Mouse (Mus musculus) fat pad, adult 2 months (tissue): Measurements from ENCODE around the gene Lad1.

ENCODE experiments used
- DNase-seq: peaks from one replicate; pipeline ENCODE4 v3.0.0-alpha.2; 2011; ENCODE audit warnings: low read depth, low spot score; ENCODE audit errors: extremely low read depth

Gene Lad1

GRCm38 (mm10) chr1:135800192-135800950 is 18.0 kb upstream of the Lad1 start:
- no peak for DNase-seq

- no peak for DNase-seq
These were observed 10.9 kb upstream of the Lad1 start for GRCm38 (mm10) chr1:135807546-135807945.

GRCm38 (mm10) chr1:135810180-135810579 is 8.2 kb upstream of the Lad1 start:
- no peak for DNase-seq

- no peak for DNase-seq
These were observed 7.3 kb upstream of the Lad1 start for GRCm38 (mm10) chr1:135811016-135811646.

GRCm38 (mm10) chr1:135812205-135812604 is 6.2 kb upstream of the Lad1 start:
- DNase-seq, result no peak

- no peak for DNase-seq
These were observed 5.8 kb upstream of the Lad1 start for GRCm38 (mm10) chr1:135812618-135813017.

- no peak for DNase-seq
These were observed 5.3 kb upstream of the Lad1 start for GRCm38 (mm10) chr1:135813071-135813470.

- no peak for DNase-seq
These were observed 4.6 kb upstream of the Lad1 start for GRCm38 (mm10) chr1:135813687-135814395.

- no peak for DNase-seq
These were observed 3.9 kb upstream of the Lad1 start for GRCm38 (mm10) chr1:135814531-135814930.

- DNase-seq, result no peak
These were observed 803 bp upstream of the Lad1 start for GRCm38 (mm10) chr1:135817595-135817994.

- no peak for DNase-seq
These were observed 1.7 kb downstream of the Lad1 start for GRCm38 (mm10) chr1:135820071-135820470.

- DNase-seq, result peak; percentile 57
These were observed 2.5 kb downstream of the Lad1 start for GRCm38 (mm10) chr1:135820736-135821364.

GRCm38 (mm10) chr1:135821780-135822179 is 3.4 kb downstream of the Lad1 start:
- DNase-seq, result no peak

GRCm38 (mm10) chr1:135828918-135829317 is 10.5 kb downstream of the Lad1 start:
- no peak for DNase-seq

GRCm38 (mm10) chr1:135834206-135834859 is 15.9 kb downstream of the Lad1 start:
- DNase-seq, result no peak

- DNase-seq, result no peak
These were observed 16.6 kb downstream of the Lad1 start for GRCm38 (mm10) chr1:135834983-135835382.

- no peak for DNase-seq
These were observed 17.5 kb downstream of the Lad1 start, which contains the start of gene Tnnt2 for GRCm38 (mm10) chr1:135835716-135836483. Gene Tnnt2, plus strand, starts transcription at chr1:135836354.

GRCm38 (mm10) chr1:135838626-135839025 is 20.2 kb downstream of the Lad1 start:
- DNase-seq, result no peak

GRCm38 (mm10) chr1:135839065-135839464 is 20.7 kb downstream of the Lad1 start:
- DNase-seq, result no peak
